Mouse (Mus musculus): ENCODE results near the gene Eif3i.

GRCm38 (mm10) chr4:129555862-129556531, 44.5 kb downstream of the Eif3i start:
- TF ChIP-seq CTCF (conservative IDR thresholded peaks at IDR 0.05; ENCODE audit: low read length) (no peak), NANOG (IDR thresholded peaks at IDR 0.05; ENCODE audit: borderline replicate concordance, low read length) (no peak)
